Comparison of ENCODE assay signal across 9 mouse cellular contexts in the genomic region with DNA sequence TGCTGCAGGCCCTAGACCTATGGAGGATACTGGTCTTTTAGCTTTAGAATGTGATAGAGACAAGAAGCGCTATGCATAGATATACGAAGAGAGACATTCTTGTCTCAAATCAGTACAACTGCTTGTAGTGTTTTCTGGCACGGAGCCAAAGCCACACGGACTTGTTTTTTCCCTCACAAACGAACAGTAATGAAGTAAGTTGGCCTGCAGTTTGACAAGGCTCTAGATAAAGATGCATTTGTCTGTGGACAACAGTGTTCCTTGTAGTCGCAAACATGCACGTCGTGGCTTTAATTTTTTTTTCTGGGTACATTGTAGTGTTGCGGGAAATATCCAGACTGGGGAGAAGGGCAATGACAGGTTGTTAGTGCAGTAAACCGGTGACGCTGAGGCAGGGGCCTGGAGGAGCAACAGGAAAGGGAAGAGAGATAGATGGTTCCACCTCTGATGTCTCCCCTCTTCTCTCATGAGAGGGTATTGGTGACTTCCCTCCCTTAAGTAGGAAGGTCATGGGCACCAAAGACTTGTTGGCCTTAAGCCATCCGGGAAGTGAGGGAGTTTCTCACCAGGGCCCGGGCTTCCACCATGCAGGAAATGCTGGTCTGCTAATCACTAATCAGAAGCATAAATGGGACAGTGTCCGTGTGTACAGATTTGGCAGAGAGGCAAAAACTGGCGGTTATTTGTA.
DNase-seq lines count a peak whose midpoint lies in the region; ATAC-seq lines count a peak whose summit lies in the region.
"Had no signal": no experiment of that assay in that cellular context is flagged by ENCODE, and none has a peak within 500 bp of the region (broad histone marks: within the 10 kb centered on the region; RNA-seq: fewer than 3 reads in every experiment).

No protein-coding gene starts in this region.

- peaks cover 32% of the 10 kb centered on the region for H3K4me1 ChIP-seq in lung, embryonic 15.5 days

- intact Hi-C loops in heart, postnatal 10 days (cut with DNase I), result no loop called here

- ATAC-seq in lung, embryonic 15.5 days (ENCODE audit: borderline replicate concordance, extremely low read depth, low FRiP score, low TSS enrichment), result peak; percentile 48

- DNase-seq in cerebellum, postnatal 36 days, result peak; percentile 11 to 25
- no peak for DNase-seq in cerebellum, adult 8-10 months
- DNase-seq in retina, postnatal 1 day, result peak; percentile 65
- DNase-seq in retina, embryonic 14.5 days (ENCODE audit: low spot score), result no peak
- DNase-seq in heart, postnatal 10 days, result peak; percentile 44 to 58
- DNase-seq in urinary bladder, postnatal 36 days (ENCODE audit: low spot score in 2 of 2), result no peak
- no peak for DNase-seq in ovary, postnatal 36 days (ENCODE audit: low spot score)

- H3K27me3 ChIP-seq in lung, embryonic 15.5 days, result no peaks in the 10 kb centered on the region
- H3K27me3 ChIP-seq: limb, embryonic 13.5 days had no signal

- 0 out of 2 replicates have a peak, but pooled peaks cover 4% of the 10 kb centered on the region for H3K36me3 ChIP-seq in lung, embryonic 15.5 days

- 34% methylated on average over 15 of the region's 15 CpGs for WGBS in lung, embryonic 15.5 days

- H3K9me3 ChIP-seq in lung, embryonic 15.5 days, result no peaks in the 10 kb centered on the region
- H3K9me3 ChIP-seq: limb, embryonic 13.5 days had no signal

- peak overlapping the region; percentile 38 for H3K27ac ChIP-seq in lung, embryonic 15.5 days
- H3K27ac ChIP-seq: limb, embryonic 13.5 days had no signal

- H3K4me3 ChIP-seq in lung, embryonic 15.5 days, result no peak overlapping the region
- H3K4me3 ChIP-seq: limb, embryonic 13.5 days had no signal

- no peak overlapping the region for H3K4me2 ChIP-seq in lung, embryonic 15.5 days
- H3K4me2 ChIP-seq: limb, embryonic 13.5 days had no signal

- H3K9ac ChIP-seq in lung, embryonic 15.5 days, result no peak overlapping the region
- H3K9ac ChIP-seq: limb, embryonic 13.5 days had no signal

Comparison
In these comparisons a context has a peak if more than half of its experiments do, and no peak if none do; other contexts are left out.
1. DNase-seq: peak in cerebellum, postnatal 36 days (2 of 2), retina, postnatal 1 day (single experiment) and heart, postnatal 10 days (2 of 2); none in cerebellum, adult 8-10 months (single experiment), retina, embryonic 14.5 days (single experiment), urinary bladder, postnatal 36 days (0 of 2) and ovary, postnatal 36 days (single experiment).